Mouse (Mus musculus): ENCODE data around the gene Rptor. TPM values are rescaled to one million over a fixed set of nuclear protein-coding genes. Genes with fewer than 3 reads are reported as not detected.

Rptor gene
- polyA plus RNA-seq, 1 experiment from 2014 or later = 18.6 TPM

DNA sequence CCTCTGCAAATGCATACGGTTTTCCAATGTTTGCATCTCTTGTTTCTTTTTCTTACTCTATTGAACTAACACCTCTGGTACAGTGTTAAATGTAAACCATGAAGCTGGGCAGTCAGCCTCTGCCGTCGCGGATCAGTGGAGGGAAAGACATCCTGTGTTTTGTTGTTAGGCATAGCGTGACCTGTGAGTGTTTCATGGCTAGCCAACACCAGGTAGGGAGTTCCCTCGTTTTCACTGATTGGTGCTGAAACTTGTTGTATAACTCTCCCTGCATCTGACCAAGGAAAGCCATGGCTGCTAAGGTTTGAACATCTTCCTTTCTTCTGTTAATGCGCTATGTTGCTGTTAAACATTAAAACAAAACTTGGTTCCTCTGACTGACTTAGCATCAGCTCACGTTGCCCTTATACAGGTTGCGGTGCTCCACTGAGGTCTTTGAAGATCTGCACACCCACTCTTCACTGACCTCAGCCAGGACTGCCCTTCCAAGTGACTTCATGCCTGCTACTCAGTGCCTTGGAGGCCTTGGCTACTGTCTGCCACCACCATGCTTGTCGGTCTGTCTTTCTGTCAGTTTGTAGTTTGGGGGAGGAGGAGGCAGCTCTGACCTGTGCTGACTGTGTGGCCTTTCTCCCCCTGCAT, 189.3 kb downstream of the Rptor start:
- peak overlapping the region; percentile 42; the same call in 1 of the 2 replicates for H3K27ac ChIP-seq
- no peaks in the 10 kb centered on the region for H3K36me3 ChIP-seq (ENCODE audit: inconsistent target)
- H3K4me3 ChIP-seq (ENCODE audit: inconsistent target) = no peak overlapping the region
- 94% methylated on average over 10 of the region's 10 CpGs for WGBS (ENCODE audit: missing documents)
- H3K79me2 ChIP-seq (ENCODE audit: inconsistent target) = no peaks in the 10 kb centered on the region; the same call in 1 of the 2 replicates

DNA sequence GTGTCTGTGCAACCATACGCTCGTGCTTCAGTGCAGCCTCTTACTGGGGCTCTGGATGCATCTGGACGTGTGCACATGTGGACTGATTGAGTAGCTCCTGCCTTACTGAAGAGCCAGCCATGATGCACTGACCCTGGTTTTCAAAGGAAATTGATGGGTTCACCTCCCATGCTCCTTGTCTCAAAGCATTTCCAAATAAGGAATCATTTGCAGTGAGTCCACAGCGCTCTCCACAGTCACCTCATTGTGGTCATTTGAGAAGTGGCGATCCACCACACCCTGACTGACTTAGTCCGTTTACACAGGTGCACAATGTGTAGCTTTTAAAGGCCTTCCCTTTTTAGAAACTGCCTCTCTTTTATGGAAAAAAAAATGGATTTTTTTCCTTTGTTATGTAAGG, 190.7 kb downstream of the Rptor start:
- Histone ChIP-seq H3K4me3 (ENCODE audit: inconsistent target) (no peak overlapping the region), H3K36me3 (ENCODE audit: inconsistent target) (no peaks in the 10 kb centered on the region), H3K79me2 (ENCODE audit: inconsistent target) (no peaks in the 10 kb centered on the region; the same call in 1 of the 2 replicates), H3K27ac (peak overlapping the region; percentile 42)
- 72% methylated on average over 6 of the region's 6 CpGs for WGBS (ENCODE audit: missing documents)

DNA sequence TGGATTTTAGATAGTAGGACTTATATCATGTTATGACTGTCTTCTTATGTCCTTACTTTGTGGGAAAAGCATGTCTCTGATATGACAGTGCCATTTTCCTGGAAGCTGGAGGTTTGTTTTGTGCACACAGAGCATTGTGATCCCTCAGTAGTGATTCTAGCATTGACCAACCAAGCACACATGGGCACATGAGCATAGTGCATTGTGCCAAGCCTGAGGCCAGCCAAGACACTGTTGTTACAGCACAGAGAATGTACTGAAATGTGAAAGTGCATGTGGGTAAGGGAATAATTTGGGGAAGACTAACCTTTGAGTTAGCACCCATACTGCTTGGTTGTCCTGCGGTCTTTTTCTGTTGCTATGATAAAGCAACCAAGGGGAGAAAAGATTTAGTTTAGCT, 191.3 kb downstream of the Rptor start:
- no peak overlapping the region for H3K27ac ChIP-seq
- H3K79me2 ChIP-seq (ENCODE audit: inconsistent target) = no peaks in the 10 kb centered on the region; the same call in 1 of the 2 replicates
- no peak overlapping the region for H3K4me3 ChIP-seq (ENCODE audit: inconsistent target)
- no peaks in the 10 kb centered on the region for H3K36me3 ChIP-seq (ENCODE audit: inconsistent target)
- WGBS (ENCODE audit: missing documents) = 100% methylated on average over 1 of the region's 1 CpGs

DNA sequence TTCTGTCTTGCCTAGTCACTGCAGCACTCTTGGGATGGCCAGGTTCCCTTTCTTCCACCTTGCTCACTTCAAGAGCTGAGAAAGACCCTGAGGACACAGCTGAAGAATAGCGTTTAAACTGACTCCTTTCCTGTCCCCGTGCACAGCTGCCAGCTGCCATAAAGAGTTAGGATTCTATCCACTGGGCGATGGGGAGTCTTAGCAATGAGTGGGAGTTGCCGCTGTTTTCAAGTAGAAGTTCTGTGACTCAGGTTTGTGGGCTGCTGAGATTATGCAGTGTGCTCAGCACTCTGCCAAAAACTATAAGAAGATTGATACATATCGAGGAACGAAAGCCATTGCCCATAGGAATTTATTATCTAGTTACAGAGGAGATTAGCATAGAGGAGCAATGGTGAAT, 192.0 kb downstream of the Rptor start:
- Histone ChIP-seq H3K4me3 (ENCODE audit: inconsistent target) (no peak overlapping the region), H3K36me3 (ENCODE audit: inconsistent target) (no peaks in the 10 kb centered on the region), H3K79me2 (ENCODE audit: inconsistent target) (no peaks in the 10 kb centered on the region; the same call in 1 of the 2 replicates), H3K27ac (no peak overlapping the region)
- 98% methylated on average over 6 of the region's 6 CpGs for WGBS (ENCODE audit: missing documents)

DNA sequence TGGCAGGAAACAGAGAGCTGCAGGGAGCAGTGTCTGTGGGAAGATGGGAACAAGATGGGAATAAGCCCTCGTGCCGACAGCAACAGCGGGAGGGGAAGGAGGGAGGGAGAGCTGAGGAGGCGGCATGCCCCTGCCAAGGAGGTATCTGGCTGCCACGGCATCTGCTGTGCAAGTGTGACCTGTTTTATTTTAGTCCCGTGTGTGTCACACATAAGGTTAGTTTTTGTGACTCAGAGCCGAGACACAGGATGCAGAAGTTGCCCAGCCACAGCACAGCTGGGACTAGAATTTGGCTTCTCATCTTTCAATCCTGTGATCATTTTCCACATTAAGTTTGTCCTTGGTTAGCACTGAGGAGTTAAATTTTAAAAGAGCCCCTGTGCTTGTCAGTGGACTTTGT, 193.7 kb downstream of the Rptor start:
- Histone ChIP-seq H3K36me3 (ENCODE audit: inconsistent target) (no peaks in the 10 kb centered on the region), H3K79me2 (ENCODE audit: inconsistent target) (no peaks in the 10 kb centered on the region), H3K27ac (peak overlapping the region; percentile 66), H3K4me3 (ENCODE audit: inconsistent target) (no peak overlapping the region)
- WGBS (ENCODE audit: missing documents) = 37% methylated on average over 7 of the region's 7 CpGs

DNA sequence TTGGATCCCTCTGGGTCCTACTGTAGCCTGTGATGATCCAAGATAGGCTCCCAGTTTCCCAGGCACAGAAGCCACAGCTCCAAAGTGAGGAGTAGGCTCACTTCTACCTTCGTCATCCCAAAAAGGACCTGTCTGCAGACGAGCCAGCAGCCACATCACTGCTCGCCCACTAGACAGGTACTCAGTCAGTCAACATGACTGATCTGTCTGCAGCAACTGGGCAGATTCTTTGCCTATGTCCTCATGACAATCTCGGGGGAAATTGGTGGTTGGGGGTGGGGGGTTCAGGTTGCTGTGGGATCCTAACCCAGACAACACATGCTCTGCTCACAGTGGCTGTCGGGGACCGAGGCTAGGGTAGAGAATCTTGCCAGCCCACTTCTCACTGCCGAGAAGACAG, 194.1 kb downstream of the Rptor start:
- H3K79me2 ChIP-seq (ENCODE audit: inconsistent target) = no peaks in the 10 kb centered on the region
- H3K27ac ChIP-seq = peak overlapping the region; percentile 66
- H3K4me3 ChIP-seq (ENCODE audit: inconsistent target) = no peak overlapping the region
- 94% methylated on average over 7 of the region's 7 CpGs for WGBS (ENCODE audit: missing documents)
- no peaks in the 10 kb centered on the region for H3K36me3 ChIP-seq (ENCODE audit: inconsistent target)

DNA sequence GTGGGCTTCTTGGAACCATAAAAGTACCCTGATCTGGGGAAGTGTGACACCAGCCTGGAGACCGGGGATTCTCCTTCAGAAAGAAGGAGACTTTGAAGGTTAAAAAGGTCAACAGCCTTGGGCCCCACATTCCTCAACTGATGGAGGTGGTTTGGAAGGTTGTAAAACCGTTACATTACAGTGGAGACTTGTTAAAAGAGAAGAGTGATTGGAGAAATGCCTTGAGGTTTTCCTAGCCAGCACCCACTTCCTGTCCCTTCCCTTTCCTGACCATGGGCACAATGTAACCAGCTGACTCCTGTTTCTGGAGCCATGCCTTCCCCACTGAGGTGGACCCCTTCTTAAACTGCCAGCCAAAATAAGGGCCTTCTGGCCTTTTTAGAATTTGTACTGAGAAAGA, 196.8 kb downstream of the Rptor start:
- H3K27ac ChIP-seq = peak overlapping the region; percentile 42
- H3K36me3 ChIP-seq (ENCODE audit: inconsistent target) = no peaks in the 10 kb centered on the region
- WGBS (ENCODE audit: missing documents) = 20% methylated on average over 2 of the region's 2 CpGs
- no peak overlapping the region for H3K4me3 ChIP-seq (ENCODE audit: inconsistent target)
- no peaks in the 10 kb centered on the region for H3K79me2 ChIP-seq (ENCODE audit: inconsistent target)

DNA sequence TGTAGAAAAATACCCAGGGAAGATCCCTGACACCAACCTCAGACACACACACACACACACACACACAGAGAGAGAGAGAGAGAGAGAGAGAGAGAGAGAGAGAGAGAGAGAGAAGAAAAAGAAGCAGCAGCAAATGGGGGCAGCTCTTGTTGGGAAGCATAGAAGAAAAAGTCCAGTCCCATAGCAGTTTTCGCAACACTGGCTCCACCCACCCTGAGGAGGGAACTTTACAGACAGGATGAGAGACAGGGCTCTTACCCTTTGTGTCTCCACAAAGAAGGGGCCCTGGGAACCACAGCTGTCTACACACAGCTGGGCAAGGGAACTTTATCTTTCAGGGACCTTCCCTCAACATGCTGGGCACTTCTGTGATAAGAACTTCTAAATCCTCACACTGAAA, 199.2 kb downstream of the Rptor start:
- Histone ChIP-seq H3K79me2 (ENCODE audit: inconsistent target) (no peaks in the 10 kb centered on the region), H3K4me3 (ENCODE audit: inconsistent target) (no peak overlapping the region), H3K27ac (peak overlapping the region; percentile 22), H3K36me3 (ENCODE audit: inconsistent target) (no peaks in the 10 kb centered on the region)
- WGBS (ENCODE audit: missing documents) = 25% methylated on average over 1 of the region's 1 CpGs

DNA sequence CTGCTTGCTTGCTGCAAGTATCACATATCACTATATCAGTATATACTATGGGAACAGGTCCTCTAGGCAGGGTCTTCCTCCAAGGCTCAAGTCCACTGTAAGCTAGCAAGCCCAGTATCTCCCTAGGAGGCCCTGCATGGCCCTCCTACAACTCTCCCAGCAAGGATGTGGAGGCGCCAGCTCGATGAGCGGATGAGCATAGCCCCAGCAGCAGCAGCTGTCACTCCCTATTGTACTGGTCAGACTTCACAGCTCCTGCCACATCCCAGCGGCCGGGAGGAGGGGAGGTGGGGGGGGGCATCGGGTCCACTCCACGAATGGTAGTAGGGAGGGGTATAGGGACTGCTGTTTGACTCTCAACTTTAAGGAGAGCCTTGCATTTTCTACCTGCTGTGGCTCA, 200.2 kb downstream of the Rptor start:
- H3K4me3 ChIP-seq (ENCODE audit: inconsistent target) = no peak overlapping the region
- no peaks in the 10 kb centered on the region for H3K36me3 ChIP-seq (ENCODE audit: inconsistent target)
- H3K79me2 ChIP-seq (ENCODE audit: inconsistent target) = no peaks in the 10 kb centered on the region
- H3K27ac ChIP-seq = 0 out of 2 replicates have a peak overlapping the region, but pooled peaks have one; percentile 2
- WGBS (ENCODE audit: missing documents) = 80% methylated on average over 7 of the region's 7 CpGs

DNA sequence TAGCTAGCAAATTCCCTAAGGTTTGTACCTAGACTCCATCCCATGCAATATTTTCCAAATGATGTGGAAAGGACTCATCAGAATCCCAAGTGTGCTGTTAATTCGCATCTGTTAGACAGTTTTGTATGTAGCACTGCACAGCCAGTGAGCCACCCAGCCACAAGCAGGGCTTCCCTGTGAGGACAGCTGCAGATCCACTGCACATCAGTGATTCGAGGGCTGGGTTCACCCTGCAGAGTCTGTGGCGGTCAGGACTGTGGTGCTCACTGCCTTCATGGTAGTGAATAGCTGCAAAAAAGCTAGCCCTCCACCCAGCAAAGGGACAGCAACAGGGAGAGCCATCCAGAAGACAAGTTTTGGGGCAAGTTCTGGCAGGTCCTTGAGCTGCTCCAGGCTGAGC, 201.7 kb downstream of the Rptor start:
- Histone ChIP-seq H3K79me2 (ENCODE audit: inconsistent target) (no peaks in the 10 kb centered on the region), H3K36me3 (ENCODE audit: inconsistent target) (no peaks in the 10 kb centered on the region), H3K27ac (no peak overlapping the region), H3K4me3 (ENCODE audit: inconsistent target) (no peak overlapping the region)
- 94% methylated on average over 3 of the region's 3 CpGs for WGBS (ENCODE audit: missing documents)

DNA sequence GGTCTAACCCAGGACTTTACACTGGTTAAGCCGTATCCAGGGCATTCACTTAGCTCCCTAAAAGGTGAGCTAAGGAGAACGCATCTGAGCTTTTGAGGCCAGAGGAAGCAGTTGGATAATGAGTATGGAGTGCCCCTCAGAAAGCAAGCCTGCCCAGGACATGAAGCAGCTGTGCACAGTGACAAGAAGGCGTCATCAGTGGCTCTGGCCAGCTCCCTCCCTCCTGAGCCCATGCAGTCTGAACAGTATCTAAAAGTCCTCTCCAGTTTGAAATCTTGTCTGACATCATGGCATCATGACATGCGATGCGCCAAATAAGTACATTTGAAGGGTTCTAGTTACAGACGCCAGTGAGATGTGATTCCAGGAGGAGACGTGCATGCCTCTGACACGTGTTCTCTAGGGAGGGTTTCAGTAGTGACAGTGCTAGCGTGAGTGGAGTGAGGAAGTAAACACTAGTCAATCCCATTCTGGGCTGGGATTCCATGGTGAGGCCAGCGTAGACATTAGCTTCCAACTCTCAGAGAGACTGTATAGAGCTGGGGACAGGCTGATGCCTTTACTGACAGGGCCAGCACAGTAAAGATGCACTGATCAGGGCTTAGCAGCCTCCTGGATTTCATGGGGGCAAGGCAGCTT, 202.5 kb downstream of the Rptor start:
- Histone ChIP-seq H3K36me3 (ENCODE audit: inconsistent target) (no peaks in the 10 kb centered on the region), H3K4me3 (ENCODE audit: inconsistent target) (no peak overlapping the region), H3K79me2 (ENCODE audit: inconsistent target) (no peaks in the 10 kb centered on the region), H3K27ac (no peak overlapping the region)
- WGBS (ENCODE audit: missing documents) = 97% methylated on average over 10 of the region's 10 CpGs

DNA sequence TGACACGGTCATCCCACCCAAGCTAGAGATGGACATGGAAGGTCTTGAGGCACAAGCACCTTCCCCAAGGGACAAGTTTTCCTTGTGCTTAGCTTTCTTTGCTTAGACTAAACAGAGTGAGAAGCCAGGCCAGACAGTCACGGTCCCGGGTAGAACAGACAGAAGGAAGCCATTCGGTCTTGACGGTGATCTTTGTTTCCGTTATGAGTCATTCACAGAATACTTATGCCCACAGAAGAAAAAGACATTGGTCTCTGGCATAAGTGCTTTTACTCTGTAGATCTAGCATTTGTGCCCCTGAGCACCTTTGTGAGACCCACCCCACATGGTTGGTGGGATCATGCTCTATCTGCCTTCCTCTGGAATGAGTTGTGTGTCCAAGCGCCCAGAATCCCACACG, 203.8 kb downstream of the Rptor start:
- 71% methylated on average over 8 of the region's 8 CpGs for WGBS (ENCODE audit: missing documents)
- no peak overlapping the region for H3K4me3 ChIP-seq (ENCODE audit: inconsistent target)
- H3K36me3 ChIP-seq (ENCODE audit: inconsistent target) = no peaks in the 10 kb centered on the region
- H3K27ac ChIP-seq = peak overlapping the region; percentile 79
- H3K79me2 ChIP-seq (ENCODE audit: inconsistent target) = no peaks in the 10 kb centered on the region

DNA sequence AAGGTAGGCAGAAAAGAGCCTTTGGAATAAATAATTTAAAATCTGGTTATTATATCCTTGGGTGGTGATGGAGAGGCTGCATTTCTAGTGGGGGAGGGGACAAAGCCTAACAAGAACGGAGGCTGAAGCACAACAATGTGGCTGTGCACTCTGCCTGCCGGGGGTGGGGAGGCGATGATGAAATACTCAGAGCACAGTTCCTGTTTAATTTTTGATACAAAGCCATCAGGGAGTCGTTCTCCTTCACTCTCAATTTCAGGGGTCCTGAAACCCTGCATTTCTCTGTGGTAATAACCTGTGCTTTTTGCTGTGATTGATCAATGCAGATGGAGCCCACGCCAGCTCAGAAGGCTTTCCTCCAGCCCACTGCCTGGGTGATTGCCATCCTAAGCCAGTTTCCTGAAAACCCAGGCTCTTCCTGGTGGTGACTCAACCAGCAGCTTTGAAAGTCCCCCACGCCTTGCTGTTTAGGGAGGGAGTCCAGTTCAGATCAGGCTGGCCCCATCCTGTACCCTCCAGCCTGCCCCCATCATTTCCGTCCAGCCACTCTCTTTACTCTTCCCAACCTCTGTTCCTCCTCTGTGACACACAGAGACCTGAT, 204.8 kb downstream of the Rptor start:
- Histone ChIP-seq H3K36me3 (ENCODE audit: inconsistent target) (peaks cover 8% of the 10 kb centered on the region; the same call in 1 of the 2 replicates), H3K79me2 (ENCODE audit: inconsistent target) (no peaks in the 10 kb centered on the region), H3K4me3 (ENCODE audit: inconsistent target) (no peak overlapping the region), H3K27ac (peak overlapping the region; percentile 79)
- WGBS (ENCODE audit: missing documents) = 5% methylated on average over 7 of the region's 7 CpGs

DNA sequence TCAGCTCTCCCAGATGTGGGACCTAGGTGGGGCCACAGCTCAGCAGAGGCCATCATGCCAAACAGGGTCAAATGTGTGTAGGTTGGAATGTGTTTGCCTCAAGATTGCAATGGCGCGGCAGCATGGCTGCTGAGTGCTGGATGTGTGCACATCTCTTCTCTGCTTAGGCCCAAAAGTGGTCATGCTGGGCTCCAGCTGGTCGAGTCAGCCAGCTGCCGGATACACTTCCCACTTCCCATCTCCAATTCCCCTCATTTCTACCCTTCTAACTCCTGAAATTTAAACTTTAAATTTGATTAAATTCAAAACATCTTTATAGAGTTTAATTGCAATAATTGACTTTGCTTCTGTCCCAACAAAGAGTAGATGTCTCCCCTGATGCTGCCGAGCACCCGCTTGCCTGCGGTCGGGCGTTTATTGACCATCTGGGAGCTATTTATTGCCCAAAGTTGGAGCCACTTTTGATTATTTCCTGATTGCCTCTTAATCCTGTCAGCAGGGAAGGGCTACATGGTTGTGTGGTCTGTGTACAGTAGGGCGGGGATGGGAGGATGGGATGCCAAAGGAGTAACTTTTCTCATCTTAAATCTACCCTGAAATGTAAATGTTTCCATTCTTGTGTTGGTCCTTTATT, 206.1 kb downstream of the Rptor start:
- WGBS (ENCODE audit: missing documents) = 92% methylated on average over 10 of the region's 10 CpGs
- Histone ChIP-seq H3K27ac (peak overlapping the region; percentile 79), H3K79me2 (ENCODE audit: inconsistent target) (no peaks in the 10 kb centered on the region), H3K36me3 (ENCODE audit: inconsistent target) (peaks cover 8% of the 10 kb centered on the region; the same call in 1 of the 2 replicates), H3K4me3 (ENCODE audit: inconsistent target) (no peak overlapping the region)

DNA sequence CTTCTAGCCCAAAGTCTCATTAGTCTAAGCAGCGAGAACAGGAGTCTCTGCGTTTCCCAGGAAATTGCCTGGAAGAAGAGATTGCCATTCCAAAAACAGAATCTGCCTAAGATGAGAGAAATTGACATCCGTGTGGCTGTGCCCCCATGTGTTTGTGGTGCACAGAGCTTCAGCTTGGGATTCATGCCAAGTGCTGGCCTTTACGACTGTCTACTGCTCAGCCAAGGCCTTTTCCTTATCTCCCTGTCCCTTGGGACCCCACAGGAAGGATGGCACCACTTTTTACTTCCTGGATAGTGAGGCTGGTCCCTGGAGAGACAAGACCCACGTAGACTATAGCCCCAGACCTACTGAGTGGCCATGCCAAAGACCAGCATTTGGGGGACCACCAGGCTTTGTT, 206.6 kb downstream of the Rptor start:
- Histone ChIP-seq H3K4me3 (ENCODE audit: inconsistent target) (no peak overlapping the region), H3K27ac (no peak overlapping the region), H3K36me3 (ENCODE audit: inconsistent target) (peaks cover 8% of the 10 kb centered on the region; the same call in 1 of the 2 replicates), H3K79me2 (ENCODE audit: inconsistent target) (no peaks in the 10 kb centered on the region)
- WGBS (ENCODE audit: missing documents) = 84% methylated on average over 5 of the region's 5 CpGs

Data from macrophage (primary cell).